Mouse (Mus musculus) embryo, embryonic 11.5 days (tissue): ENCODE data around the gene Gnai2.

Experiments
- DNase-seq: peaks from one replicate; pipeline ENCODE4 v3.0.0-alpha.2; 2012; ENCODE audit warnings: low read depth, low spot score

Gnai2 gene

DNA sequence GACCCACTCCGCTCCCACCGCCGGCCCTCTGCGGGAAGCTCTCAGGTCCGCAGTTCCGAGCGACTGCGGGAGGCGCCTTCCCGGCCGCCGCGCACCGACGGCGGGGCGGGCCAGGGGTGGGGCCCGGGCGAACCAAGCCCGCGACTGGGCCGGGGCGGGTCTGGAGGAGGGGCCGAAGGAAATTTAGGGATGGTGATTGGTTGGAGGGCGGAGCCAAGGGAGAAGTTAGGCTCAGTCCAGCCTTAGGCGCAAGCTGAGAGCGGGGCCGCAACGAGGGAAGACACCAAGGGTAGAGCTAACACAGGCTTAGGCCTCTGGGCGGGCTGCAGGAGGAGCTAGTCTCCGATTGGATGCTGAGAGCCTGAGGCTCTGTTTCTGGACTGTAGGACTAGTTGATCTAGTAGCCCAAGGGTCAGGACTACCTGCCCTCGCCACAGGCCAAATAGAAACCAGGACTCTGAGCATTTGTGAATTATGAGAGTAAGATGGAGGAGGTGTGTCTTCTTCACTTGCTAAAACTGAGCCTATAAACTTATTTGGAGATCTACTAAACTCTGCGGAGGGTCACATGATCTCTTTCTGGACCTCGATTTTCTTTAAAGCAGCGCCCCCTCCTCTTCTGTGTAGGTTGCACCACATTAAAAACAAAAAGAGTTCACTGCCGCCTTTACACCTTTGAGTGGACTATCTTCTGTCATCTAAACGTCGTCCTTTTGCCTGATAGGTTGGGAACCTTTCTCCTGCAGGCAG is at the start of gene Gnai2:
Gene Gnai2 (minus strand): TSS at position 89 of the 750 bp plus-strand sequence.
- DNase-seq = peak; percentile 94

DNA sequence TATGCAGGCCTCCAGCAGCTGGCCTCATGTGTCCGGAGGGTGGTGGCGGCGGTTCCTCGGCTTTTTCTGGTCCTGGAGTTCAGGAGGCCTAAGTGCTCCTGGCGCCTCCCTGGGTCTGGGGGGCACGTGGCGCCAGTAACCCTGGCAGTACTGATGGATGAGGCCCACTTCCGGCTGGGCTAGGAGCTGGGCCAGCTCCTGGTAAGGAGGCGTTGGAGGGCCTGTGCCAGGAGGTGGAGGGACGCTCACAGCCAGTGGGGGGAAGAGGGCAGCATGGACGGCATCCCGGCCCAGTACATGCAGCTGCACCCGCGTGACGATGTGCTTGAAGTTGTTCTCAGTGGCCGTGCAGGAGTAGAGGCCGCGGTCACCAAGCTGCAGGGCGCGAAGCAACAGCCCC is 47.2 kb upstream of the Gnai2 start:
- no peak for DNase-seq

DNA sequence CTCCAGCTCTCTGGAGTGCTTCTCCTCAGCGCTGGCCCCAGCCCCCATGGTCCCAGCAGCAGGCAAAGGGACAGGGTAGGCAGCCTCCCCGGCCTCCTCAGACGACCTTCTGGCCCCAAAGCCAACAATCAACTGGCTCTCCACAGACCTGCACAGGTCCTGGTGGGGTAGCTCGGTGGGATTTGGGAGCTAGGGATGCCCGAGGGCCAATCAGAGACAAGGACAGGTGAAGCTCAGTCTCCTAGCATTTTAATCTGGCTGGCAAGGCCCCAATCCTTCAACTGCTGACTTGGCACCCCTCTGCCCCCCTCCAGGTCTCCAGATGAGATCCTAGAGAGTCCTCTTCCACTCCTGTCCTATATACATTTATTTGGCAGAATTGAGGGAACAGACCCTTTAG is 44.3 kb upstream of the Gnai2 start, which contains the start of gene Gnat1:
Gene Gnat1 (minus strand): TSS at position 212 of the 400 bp plus-strand sequence.
- no peak for DNase-seq

DNA sequence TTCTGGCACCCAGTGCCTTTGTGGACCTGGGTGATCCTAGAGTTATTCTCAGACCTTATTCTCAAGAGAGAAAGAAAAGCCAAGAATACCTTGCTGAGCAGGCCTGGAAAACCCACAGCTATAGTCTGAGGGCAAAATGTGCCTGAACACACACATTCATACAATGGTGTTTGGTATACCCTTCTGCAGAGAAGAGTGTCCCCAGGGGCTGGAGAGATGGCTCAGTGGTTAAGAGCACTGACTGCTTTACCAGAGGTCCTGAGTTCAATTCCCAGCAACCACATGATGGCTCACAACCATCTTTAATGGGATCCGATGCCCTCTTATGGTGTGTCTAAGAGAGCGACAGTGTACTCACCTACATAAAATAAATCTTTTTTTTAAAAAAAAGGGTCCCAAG is 43.7 kb upstream of the Gnai2 start:
- no peak for DNase-seq

DNA sequence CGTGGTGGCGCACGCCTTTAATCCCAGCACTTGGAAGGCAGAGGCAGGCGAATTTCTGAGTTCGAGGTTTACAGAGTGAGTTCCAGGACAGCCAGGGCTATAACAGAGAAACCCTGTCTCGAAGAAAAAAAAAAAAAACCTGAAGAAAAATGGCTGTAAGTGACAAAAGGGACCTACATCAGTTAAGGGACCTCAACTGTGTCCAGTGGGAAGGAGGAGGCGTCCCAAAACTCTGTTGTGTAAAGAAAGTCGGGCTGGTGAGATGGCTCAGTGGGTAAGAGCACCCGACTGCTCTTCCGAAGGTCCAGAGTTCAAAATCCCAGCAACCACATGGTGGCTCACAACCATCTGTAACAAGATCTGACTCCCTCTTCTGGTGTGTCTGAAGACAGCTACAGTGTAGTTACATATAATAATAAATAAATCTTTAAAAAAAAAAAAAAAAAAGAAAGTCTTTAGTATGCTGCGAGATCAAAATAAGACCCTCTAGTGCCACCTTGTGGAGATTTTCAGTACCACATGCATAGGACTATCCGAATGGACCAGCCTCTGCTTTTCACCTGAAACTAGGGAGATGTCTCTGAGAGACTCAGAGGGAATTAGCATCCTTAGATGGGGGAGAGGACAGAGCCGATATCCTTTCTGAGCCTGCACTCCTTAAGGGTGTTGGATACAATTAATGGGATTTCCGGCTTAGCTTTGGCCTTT is 42.8 kb upstream of the Gnai2 start:
- DNase-seq = peak; percentile 55

DNA sequence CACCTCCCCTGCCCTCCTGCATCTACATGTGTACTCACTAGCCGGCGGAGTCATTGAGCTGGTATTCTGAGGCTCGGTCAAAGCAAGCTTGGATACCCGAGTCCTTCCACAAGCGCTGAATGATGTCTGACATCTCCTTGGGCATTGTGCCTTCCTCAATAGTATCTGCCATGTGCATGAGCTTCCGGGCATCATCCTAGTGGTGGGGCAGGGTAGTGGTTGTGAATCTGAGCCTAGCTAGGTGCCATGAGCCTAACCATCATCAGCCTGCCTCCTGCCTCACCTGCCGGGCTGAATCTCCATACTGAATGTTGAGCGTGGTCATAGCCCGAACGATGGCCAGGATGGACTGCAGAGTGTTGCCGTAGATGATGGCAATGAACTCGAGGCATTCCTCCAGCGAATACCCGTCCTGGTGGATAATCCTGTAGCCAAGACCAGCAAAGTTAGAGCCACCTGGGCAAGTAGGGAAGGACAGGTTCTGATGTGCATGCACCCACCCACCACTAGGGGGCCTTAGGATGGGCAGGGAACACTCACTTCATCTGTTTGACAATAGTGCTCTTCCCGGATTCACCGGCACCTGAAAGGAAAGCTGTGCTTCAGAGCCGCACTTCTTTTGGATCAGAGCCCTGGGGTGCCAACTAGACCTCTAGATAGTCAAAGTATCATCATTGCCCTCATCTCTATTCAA is 42.1 kb upstream of the Gnai2 start:
- no peak for DNase-seq

DNA sequence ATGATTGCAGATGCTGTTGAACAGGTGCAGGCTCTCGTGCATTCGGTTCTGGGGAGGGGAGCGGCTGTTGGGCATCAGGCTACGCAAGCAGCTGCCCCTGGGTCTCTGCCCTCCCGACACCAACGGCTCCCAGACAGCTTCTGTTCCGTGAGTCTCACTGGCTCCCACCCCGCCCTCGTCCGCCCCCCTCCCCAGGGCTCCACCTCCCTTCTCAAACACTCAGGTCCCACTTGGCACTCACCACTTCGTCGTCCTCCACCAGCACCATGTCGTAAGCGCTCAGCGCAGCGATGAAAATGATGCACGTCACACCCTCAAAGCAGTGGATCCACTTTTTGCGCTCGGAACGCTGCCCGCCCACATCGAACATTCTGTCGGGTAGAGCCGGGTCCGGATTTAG is 41.1 kb upstream of the Gnai2 start:
- no peak for DNase-seq

DNA sequence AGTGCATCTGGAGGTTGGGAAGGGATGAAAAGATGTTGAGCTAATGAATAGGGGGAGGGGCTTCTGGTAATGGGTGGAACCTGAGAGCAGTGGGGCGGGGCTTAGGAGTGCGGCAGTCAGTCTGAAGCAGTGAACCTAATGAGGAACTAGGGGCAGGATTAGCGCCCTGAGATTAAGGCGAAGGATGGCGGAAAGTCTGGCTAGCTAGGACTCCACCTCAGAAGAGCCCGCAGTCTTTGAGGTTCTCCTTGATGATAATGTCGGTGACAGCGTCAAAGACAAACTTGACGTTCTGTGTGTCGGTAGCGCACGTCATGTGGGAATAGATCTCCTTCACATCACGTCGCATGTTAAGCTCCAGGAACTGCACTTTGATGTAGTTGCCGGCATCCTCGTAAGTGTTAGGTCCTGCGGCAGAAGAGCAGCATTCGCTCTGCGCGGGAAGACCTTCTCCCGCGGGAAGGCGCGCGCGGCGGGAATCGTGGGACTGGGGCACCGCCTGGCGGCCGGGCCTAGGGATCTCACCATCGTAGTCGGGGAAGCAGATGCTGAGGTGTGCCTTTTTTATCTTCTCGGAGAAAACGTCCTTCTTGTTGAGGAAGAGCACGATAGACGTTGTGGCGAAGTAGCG is 40.6 kb upstream of the Gnai2 start:
- DNase-seq = peak; percentile 62

DNA sequence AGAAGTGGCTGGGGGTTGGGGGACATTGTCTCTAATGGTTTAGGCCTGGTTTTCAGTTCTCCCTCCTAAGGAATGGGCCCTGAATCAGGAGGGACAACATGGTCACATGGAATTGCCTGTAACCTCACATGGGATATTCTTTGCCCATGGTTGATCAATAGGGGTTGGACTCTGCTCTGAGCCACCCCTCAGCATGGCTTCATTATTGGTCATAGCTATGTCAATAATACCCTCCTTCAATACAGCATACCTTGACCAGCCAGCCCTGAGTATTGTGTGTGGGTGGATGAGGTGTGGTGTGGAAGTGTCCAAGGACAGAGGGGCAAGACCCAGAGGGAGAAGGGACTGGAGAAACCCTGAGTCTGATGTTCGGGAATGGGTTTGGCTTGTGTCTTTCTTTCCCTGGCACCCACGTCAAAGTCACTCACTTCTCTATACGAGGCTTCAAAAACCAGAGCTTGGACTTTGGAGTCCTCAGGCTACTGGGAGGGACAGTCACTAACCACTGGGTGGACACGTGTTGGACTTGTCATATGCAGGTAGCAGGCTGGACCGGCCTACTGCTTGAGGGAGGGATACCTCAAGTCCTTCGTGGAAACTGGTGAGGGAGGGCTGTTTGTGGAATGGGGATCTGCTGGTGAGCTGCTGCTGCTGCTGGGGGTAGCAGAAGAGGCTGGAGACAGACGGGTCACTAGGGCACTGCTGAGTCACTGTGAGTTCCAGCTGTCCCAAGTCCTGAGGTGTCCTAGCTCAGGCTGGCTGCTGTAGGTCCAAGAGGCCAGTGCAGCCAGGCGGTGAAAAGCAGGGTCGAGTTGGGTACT is 39.7 kb upstream of the Gnai2 start:
- no peak for DNase-seq

DNA sequence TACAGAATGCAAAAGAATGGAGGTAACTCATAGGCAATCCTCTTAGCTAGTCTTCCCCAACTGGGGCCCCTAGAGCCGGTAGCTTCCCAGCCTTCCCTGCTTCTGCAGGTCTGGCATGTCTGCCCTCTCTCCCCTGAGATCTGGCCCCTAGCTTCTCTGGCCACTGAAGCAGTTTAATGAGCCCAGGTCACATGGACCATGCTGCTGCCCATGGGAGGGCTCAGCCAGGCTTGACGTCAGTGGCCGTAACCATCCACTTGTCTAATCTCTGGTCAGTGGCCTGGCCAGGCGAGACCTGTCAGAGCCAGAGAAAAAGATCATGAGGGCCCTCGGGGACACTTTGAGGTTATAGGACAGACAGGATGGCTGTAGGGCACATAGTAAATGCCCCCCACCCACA is 35.1 kb upstream of the Gnai2 start:
- DNase-seq = no peak

DNA sequence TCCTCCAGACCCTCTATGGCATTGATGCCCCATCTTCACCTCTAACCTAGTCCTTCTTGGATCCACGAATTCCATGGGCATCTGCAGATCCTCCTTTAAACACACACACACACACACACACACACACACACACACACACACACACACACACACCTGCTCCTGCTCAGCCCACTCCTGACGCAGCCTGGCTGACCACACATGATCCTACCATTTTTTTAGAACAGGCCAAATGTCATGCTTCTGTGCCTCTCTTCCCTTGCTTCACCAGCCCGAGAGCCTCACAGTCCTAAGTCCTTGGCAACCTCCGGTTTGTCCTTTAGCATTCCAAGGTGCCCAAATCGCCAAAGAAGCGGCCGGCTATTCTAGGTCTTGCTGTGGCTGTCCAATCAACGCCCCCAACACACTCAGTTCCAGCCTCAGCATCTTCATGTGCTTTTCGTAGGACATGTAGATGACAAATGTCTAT is 34.3 kb upstream of the Gnai2 start, which contains the start of gene Slc38a3:
Gene Slc38a3 (minus strand): TSS at position 51 of the 466 bp plus-strand sequence.
- DNase-seq = no peak

DNA sequence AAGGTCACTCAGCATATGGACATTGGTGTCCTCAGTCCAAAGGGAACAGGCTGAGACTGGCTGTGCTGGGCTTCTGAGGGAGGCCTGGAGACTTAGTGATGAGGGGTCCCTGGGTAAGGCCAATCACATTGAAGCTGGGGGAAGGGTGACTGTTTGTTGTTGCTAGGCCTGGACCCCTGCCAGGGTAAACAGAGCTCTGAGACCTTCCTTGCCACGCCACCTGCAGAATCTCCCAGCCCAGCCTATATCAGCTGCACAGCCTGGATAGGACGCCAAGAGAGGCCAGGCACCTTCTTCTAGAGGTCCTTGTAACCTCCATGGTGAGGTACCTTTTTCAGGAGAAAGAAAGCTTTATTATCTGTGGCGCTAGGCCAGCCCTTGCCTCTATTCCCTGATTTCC is 33.7 kb upstream of the Gnai2 start:
- no peak for DNase-seq

DNA sequence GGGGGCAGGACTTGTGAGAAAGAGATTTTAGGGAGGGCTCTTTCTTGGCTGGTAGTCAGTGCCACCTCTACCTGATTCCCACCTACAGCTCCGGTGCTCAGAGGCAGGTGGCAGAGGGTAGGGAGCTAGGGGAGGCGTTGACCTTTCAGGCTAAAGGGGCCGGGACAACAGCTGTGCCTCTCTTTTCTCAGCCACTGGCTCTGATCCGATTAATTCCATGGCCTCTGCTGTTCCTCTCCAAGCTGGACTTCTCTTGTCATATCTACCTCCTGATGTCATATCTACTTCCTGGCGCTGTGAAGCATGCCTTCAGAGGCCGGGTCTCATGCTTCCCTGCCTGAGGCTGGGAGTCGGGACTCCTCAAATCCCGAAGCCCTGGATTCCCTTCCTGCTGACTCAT is 32.8 kb upstream of the Gnai2 start:
- DNase-seq = no peak

DNA sequence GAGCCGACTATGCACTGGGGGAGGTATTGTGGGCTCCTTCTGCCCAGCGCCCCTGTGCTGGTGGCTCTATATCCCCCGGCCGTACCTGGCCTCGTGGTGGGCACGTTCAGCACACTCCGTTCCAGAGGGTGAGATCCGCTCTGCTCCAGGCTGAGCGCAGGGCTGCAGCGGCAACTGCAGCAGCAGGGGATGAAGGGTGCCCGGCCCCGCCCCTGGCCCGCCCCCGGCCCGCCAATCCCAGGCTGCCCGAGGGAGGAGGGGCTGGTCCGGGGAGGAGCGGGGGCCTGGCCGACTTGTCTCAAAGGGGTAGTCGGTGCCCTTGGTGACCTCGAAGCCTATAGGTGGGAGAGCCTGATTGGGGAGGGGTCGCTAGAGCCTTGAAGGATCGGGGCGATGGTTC is 32.1 kb upstream of the Gnai2 start:
- no peak for DNase-seq

DNA sequence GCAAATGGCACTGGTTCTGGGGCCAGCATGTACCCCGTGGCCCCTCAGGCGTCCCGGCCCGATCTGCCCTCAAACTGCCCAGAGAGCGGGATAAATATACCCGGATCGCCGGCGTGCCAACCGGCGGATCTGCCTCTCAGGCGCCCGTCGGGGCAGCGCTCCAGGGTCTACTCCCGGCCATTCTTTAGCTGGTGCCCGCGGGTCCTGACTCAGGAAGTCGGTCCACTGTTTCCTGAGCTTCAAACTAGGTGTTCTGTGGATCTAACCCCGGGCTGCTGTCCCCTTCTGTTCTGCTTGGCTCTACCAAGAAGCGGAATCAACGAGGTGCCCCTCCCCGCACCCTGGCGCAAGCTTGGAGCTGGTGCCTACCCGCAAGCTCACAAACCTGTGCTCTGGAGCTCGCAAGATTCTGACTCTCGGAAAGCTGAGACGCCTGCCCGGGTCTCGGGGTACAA is 31.6 kb upstream of the Gnai2 start:
- DNase-seq = no peak

DNA sequence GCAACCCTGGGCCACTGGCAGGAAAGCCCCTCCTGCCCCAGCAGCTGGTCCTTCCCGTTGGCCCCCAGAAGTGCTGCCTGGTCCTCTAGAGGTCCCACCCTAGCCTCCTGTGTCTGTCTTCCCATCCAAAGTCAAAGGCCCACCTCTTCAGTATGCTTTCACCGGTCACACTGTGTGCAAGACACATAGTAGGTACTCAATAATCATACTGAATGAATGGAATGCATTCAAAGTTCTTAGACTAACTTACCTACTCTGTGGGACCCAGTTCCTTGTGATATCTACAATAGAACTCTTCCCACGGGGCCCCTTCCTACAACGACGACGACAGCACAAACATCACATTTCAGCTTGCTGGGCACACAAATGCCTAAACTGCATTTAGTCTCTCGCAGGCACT is 30.1 kb upstream of the Gnai2 start:
- no peak for DNase-seq

DNA sequence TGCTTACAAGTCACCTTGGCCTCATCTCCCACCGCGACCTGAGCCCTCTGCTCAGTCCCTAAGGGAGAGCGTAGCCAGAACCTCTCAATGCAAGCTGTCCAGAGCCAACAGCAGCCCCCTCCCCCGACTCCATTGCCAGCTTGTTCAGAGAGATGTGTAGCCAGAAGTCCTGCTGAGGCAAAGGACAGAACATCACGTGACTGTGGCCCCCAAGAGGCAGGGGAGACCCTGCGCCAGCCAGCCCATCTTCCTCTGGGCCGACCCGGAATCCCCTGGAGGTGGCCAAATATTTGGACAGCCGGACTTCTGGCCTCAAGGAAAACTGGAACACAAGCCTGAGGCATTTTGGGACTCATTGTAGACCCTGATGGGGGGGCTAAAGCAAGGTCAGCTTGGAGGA is 28.4 kb upstream of the Gnai2 start:
- no peak for DNase-seq

DNA sequence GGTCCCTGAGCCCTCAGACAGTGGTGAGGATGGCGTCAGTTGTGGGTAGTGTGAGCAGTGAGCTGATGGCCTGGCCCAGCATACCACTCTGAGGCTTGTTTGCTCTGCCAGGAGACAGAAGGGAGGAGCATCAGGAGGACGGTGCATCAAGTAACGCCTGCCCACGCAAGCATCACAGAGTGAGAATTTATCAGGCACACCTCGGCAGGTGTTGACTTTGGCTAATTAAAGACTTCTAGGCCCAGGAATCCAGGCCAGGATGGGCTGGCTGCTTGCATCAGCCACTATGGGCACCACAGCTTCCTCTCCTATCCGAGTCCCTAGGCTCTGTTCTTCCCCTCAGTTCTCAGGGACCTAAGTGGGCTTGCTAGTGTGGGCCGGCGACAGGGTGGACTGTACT is 27.2 kb upstream of the Gnai2 start:
- no peak for DNase-seq

DNA sequence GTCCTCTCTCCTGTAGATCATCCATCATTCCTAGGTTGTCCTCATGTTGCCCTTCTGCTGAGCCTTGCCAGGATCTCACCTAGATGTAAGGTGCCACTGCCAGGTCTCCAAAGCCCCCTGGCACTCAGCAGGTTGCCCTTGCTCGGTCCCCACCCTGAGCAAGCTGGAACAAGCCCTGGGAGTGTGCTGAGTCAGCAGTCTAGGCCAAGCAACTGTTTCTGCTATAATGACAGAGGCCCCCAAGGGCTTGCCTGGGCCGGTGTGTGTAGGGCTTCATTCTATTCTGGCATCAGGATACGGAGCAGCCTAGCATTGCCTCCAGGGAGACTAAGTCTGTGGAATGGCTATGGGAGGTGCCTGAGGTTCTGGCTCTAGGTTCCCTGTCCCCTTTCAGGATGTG is 25.6 kb upstream of the Gnai2 start:
- no peak for DNase-seq

DNA sequence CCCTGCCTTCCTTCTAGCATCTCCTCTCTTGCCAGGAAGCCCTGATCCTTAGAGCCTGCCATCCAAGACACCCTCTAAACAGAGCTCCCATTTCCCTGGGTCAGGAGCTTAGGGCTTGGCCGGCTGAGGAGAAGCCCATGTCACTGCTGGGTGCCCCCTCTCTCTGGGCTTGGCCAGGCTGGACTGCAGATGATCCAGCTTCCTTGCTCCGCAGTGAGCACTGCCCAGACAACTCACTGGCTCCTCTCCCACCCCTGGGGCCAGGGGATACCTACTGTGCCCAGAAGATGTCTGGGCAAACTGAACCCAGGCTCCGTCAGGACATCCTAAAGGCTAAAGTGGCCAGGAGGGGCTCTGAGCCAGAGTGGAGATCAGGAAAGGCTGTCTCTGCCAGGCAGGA is 24.8 kb upstream of the Gnai2 start:
- DNase-seq = no peak

DNA sequence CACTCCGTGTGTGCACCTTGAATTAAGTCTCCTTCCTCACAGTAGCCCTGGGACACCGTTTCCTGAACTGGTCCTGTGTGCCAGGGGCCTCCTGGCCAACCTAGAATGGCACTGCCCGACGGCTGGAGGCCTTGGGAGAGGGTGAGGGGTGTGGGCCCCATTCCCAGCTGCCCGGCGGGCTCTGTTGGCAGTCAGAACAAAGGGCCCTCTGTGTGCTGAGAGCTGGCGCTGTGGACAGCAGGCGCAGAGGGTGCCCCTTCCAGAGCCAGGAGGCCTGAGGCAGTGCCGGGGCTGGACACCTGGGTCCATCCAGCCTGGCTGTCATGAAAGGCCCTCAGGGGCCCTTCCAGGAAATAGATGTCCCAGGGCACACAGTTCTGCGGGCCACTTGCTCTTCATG is 24.4 kb upstream of the Gnai2 start:
- no peak for DNase-seq
